Mouse (Mus musculus) olfactory bulb, adult 2 months (tissue): ENCODE results near the gene Mreg. TPM values are rescaled to one million over a fixed set of nuclear protein-coding genes. Genes with fewer than 3 reads are reported as not detected.
"Not testable (repeated sequence)": the region's sequence is repeated elsewhere in the genome, so short reads cannot be mapped to it uniquely, and the experiment has no call there.

Source experiments
- H3K27ac ChIP-seq: fragments of 200-500 bp; 2 replicates; pipeline ENCODE4 v1.5.1; 2012; ENCODE audit warnings: low read depth, low read length; ENCODE audit not compliant: insufficient read depth
- H3K4me1 ChIP-seq: fragments of 200-500 bp; 2 replicates; pipeline ENCODE4 v1.6.1; 2012; ENCODE audit warnings: low read length; ENCODE audit not compliant: control insufficient read depth, insufficient read depth
- H3K4me3 ChIP-seq: fragments of 200-500 bp; 2 replicates; pipeline ENCODE4 v1.5.1; 2012; ENCODE audit warnings: mild to moderate bottlenecking, low read depth, low read length, moderate library complexity; ENCODE audit not compliant: insufficient read depth
- CTCF ChIP-seq: fragments of 200-500 bp; IDR thresholded peaks from 2 replicates; pipeline ENCODE4 v1.5.1; 2012; ENCODE audit warnings: low read depth, mild to moderate bottlenecking, low read length, moderate library complexity; ENCODE audit not compliant: insufficient read depth
- POLR2A ChIP-seq: fragments of 200-500 bp; IDR thresholded peaks from 2 replicates; pipeline ENCODE4 v1.6.1; 2012; ENCODE audit warnings: mild to moderate bottlenecking, low read depth, low read length, moderate library complexity; ENCODE audit not compliant: insufficient read depth
- WGBS: fragments of 180-500 bp; shearing (Covaris S2); methylation state at CpG from one replicate; pipeline ENCODE4 v1.1.7; 2018; 5-methylcytosine and 5-hydroxymethylcytosine counted together
- polyA plus RNA-seq: library from polyadenylated mRNA; stranded (reverse); fragments of >200 nt; gene quantifications from 2 replicates; pipeline ENCODE4 v1.2.4, GENCODE M21; 2012; ENCODE audit warnings: low replicate concordance; ENCODE audit not compliant: missing spikeins, insufficient read depth, insufficient read length

Mreg gene
- polyA plus RNA-seq, 1 experiment, result not detected

GRCm38 (mm10) chr1:72228974-72229373 is 16.9 kb upstream of the Mreg start:
- Histone ChIP-seq H3K4me3 (no peak overlapping the region), H3K27ac (no peak overlapping the region), H3K4me1 (no peaks in the 10 kb centered on the region)
- TF ChIP-seq POLR2A, result no peak
- no peak for TF ChIP-seq CTCF
- 32% methylated on average over 3 of the region's 3 CpGs for WGBS

DNA sequence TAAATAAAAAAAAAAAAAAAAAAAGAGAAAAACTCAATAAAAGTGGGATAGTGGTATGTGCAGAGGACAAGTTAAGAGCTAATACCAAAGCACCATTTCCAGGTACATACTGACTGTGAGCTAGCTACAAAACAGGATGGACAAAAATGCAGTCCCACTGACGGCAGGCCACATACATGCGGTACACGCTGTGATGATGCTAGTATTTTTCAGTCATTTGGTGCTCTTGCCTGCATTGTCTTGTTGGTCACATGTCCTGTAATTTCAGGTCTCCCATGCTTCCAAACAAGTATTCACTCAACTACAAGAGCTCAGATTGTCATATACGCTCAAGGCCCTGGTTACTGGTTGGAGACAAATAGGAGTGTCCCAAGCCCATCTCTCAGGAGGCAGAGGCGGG is 15.4 kb upstream of the Mreg start:
- Histone ChIP-seq H3K4me1 (no peaks in the 10 kb centered on the region), H3K27ac (no peak overlapping the region), H3K4me3 (no peak overlapping the region)
- WGBS, result 96% methylated on average over 5 of the region's 5 CpGs
- TF ChIP-seq POLR2A, result no peak
- TF ChIP-seq CTCF, result no peak

- 74% methylated on average over 4 of the region's 4 CpGs for WGBS
- TF ChIP-seq POLR2A (no peak), CTCF (no peak)
- Histone ChIP-seq H3K27ac (no peak overlapping the region), H3K4me3 (no peak overlapping the region), H3K4me1 (no peaks in the 10 kb centered on the region)
Measured at GRCm38 (mm10) chr1:72226887-72227481, 14.9 kb upstream of the Mreg start.

DNA sequence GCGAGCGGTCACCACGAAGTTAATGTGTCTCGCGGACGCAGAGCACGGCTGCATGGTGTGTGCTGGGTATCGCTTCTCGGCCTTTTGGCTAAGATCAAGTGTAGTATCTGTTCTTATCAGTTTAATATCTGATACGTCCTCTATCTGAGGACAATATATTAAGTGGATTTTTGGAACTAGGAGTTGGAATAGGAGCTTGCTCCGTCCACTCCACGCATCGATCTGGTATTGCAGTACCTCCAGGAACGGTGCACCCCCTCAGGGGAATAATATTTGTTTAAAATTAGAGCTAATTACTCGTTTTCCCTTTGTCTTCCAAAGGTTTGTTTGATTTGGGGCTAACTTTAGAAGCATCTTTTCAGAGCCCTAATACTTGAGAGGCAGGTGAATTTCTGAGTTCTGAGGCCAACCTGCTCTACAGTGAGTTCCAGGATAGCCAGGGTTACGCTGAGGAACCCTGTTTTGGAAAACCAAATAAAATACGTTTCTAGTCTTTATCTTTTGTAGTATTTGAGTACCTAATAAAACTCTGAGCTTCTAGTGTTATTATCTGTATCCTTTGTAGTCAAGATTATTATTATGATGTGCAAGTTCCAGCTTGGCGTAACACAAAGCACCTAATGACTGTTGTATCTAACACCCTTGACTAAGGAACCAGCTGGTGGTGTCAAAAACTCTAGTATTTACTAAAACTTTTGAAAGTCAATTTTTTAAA is 14.2 kb upstream of the Mreg start:
- H3K4me1 ChIP-seq, result no peaks in the 10 kb centered on the region
- H3K4me3 ChIP-seq, result no peak overlapping the region; the same call in 1 of the 2 replicates
- WGBS, result 9% methylated on average over 11 of the region's 18 CpGs
- H3K27ac ChIP-seq, result no peak overlapping the region
- TF ChIP-seq POLR2A, result no peak
- TF ChIP-seq CTCF, result no peak

DNA sequence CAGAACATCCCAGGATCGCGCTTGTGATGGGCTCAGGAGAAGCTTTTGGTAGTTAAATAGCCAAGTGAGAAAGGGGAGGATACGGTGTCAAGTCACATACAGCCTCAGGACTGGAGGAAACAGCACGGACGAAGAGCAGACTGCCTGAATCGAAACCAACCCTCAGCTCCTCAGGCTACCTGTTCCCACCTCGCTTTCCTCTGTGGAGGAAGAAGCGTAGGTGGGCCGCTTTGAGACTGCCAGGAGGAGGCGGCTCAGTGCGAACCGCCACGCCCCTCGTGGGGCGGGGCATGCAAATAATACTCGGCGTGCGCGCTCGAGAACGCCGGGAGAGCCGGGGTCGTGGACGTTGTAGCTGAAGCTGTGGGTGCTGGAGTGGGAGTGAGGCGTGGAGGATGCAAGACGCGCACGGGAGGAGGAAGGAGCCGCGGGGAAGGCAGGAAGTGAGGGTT is 13.6 kb upstream of the Mreg start:
- under 1% methylated on average over 25 of the region's 31 CpGs for WGBS
- H3K4me3 ChIP-seq, result peak overlapping the region; percentile 68
- not testable (repeated sequence) for H3K4me1 ChIP-seq, H3K27ac ChIP-seq

- H3K4me1 ChIP-seq, result no peaks in the 10 kb centered on the region
- no peak overlapping the region for H3K27ac ChIP-seq
- 16% methylated on average over 13 of the region's 13 CpGs for WGBS
- TF ChIP-seq CTCF (no peak), POLR2A (no peak)
- H3K4me3 ChIP-seq, result peak overlapping the region; percentile 68
Measured at GRCm38 (mm10) chr1:72225054-72225718, 13.1 kb upstream of the Mreg start.

- no peaks in the 10 kb centered on the region for H3K4me1 ChIP-seq
- no peak overlapping the region for H3K4me3 ChIP-seq
- no peak overlapping the region for H3K27ac ChIP-seq
- TF ChIP-seq CTCF (no peak), POLR2A (no peak)
- 33% methylated on average over 4 of the region's 4 CpGs for WGBS
Measured at GRCm38 (mm10) chr1:72220008-72220407, 7.9 kb upstream of the Mreg start.

GRCm38 (mm10) chr1:72219116-72219515 is 7.0 kb upstream of the Mreg start:
- no peak for TF ChIP-seq CTCF
- no peak for TF ChIP-seq POLR2A
- Histone ChIP-seq H3K4me3 (no peak overlapping the region), H3K27ac (no peak overlapping the region), H3K4me1 (peaks cover 4% of the 10 kb centered on the region)
- 65% methylated on average over 2 of the region's 2 CpGs for WGBS

DNA sequence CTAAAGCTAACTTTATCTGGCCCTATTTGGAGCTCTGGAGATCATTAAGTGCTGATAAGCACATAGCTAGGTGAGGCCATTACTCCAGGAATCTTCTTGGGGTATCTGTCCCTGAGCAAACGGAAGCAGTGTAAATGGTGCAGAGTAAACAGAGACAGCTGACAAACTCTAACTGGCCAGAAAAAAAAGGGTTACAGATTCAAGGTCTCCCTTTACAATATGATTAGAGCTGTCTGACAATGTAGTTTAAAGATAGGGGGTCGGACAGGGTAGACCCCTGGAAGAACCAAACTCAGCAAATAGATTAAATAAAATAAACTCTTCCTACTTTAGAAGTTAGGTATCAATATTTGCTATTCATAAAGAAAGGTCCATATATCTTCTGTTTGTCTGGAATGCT is 6.5 kb upstream of the Mreg start:
- H3K27ac ChIP-seq, result no peak overlapping the region
- no peak for TF ChIP-seq CTCF
- TF ChIP-seq POLR2A, result no peak
- no peak overlapping the region for H3K4me3 ChIP-seq
- 88% methylated on average over 2 of the region's 2 CpGs for WGBS
- H3K4me1 ChIP-seq, result peaks cover 4% of the 10 kb centered on the region
